Mouse (Mus musculus) liver, postnatal 0 days (tissue): Measurements from ENCODE around the gene Prkca.

Experiments used
- CTCF ChIP-seq: sonication (generic); IDR thresholded peaks from 2 replicates; pipeline ENCODE4 v1.5.1; 2016; ENCODE audit warnings: antibody characterized with exemption, low read depth
- EP300 ChIP-seq: IDR thresholded peaks from 2 replicates; pipeline ENCODE4 v1.6.1; 2016; ENCODE audit warnings: antibody characterized with exemption, low read depth, mild to moderate bottlenecking

DNA sequence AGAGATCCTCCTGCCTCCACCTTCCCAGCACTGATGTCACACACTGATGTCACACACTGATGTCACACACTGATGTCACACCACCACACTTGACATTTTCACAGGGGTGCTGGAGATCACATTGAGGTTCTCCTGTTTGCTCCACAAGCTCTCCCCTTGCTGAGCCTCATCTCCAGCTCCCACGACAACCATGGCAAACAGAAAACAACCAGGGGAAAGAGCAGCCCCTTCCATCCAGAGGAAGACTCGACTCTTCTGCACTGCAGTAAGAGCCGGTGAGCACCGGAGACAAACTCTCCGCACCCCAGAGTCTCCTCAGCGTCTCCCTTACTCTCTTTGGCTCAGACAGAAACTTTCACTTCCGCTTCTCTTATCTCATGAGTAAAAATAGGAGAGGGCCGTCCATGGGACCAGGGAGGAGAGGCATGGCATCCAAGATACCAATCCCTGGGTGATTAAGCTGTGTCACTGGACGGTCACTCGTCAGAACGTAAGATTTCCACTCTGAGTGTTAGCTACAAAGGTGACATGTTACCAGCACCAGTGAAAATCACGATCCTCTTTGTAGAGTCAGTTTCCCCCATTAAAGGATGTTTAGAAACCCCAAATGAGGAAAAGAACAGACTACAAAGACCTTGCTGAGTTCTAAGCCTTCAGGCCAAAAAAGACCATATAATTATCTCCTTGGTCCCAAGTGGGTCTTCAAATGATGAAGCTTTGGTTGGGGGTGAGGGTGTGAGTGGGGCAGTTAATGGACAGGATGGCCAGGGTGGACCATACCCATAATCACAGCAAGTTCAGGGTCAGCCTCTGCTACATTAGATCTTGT is 95.3 kb downstream of the Prkca start:
- TF ChIP-seq CTCF (no peak), EP300 (no peak)
